Mouse (Mus musculus) heart, postnatal 0 days (tissue): ENCODE measurements around the gene Eif4g2. TPM values are rescaled to one million over a fixed set of nuclear protein-coding genes. Genes with fewer than 3 reads are reported as not detected.

Experiments
- ATAC-seq: fragments of 200-750 bp; cut with Nextera tagmentation; 2 replicates; pipeline ENCODE4 v1.8.0; 2017; ENCODE audit warnings: low read depth, moderate number of reproducible peaks, moderate library complexity; ENCODE audit not compliant: insufficient read depth
- DNase-seq: peaks from one replicate; pipeline ENCODE4 v3.0.0-alpha.2; 2016; ENCODE audit warnings: low spot score
- H3K27ac ChIP-seq: fragments of 300-500 bp; sonication (generic); 2 replicates; pipeline ENCODE4 v1.5.1; 2014; ENCODE audit warnings: low read depth, mild to moderate bottlenecking
- H3K27me3 ChIP-seq: fragments of 300-500 bp; sonication (generic); 2 replicates; pipeline ENCODE4 v1.6.1; 2014; ENCODE audit warnings: low read length, mixed read lengths; ENCODE audit not compliant: control insufficient read depth, insufficient read depth
- H3K36me3 ChIP-seq: fragments of 300-500 bp; sonication (generic); replicated peaks from 2 replicates; pipeline ENCODE4 v1.6.1; 2014; ENCODE audit warnings: low read length, mixed read lengths; ENCODE audit not compliant: control insufficient read depth, insufficient read depth
- H3K4me1 ChIP-seq: fragments of 300-500 bp; sonication (generic); 2 replicates; pipeline ENCODE4 v1.6.1; 2014; ENCODE audit warnings: antibody characterized with exemption; ENCODE audit not compliant: control insufficient read depth, insufficient read depth
- H3K4me2 ChIP-seq: fragments of 300-500 bp; sonication (generic); 2 replicates; pipeline ENCODE4 v1.6.1; 2014; ENCODE audit warnings: low read depth, mild to moderate bottlenecking, low read length, moderate library complexity
- H3K4me3 ChIP-seq: fragments of 300-500 bp; sonication (generic); 2 replicates; pipeline ENCODE4 v1.5.1; 2014; ENCODE audit warnings: low read depth, low read length
- H3K9ac ChIP-seq: fragments of 300-500 bp; sonication (generic); replicated peaks from 2 replicates; pipeline ENCODE4 v1.6.1; 2014; ENCODE audit warnings: low read depth, low read length, mixed read lengths
- H3K9me3 ChIP-seq: fragments of 300-500 bp; sonication (generic); replicated peaks from 2 replicates; pipeline ENCODE4 v1.6.1; 2016; ENCODE audit warnings: low read length; ENCODE audit not compliant: control insufficient read depth
- CTCF ChIP-seq: IDR thresholded peaks from 2 replicates; pipeline ENCODE4 v1.5.1; 2016; ENCODE audit warnings: antibody characterized with exemption, control low read depth, low read depth
- EP300 ChIP-seq: IDR thresholded peaks from 2 replicates; pipeline ENCODE4 v1.6.1; 2016; ENCODE audit warnings: antibody characterized with exemption, low read depth
- WGBS: fragments of 180-500 bp; shearing (Covaris S2); extraction: QIAGEN DNeasy Blood & Tissue Kit; methylation state at CpG from one replicate; pipeline ENCODE4 v1.1.7; 2014; 5-methylcytosine and 5-hydroxymethylcytosine counted together
- polyA plus RNA-seq: library from polyadenylated mRNA; unstranded; fragments of >200 nt; fragmentation: Nextera tagmentation; extraction: Ambion mirVana; gene quantifications from 2 replicates; pipeline ENCODE4 v1.2.1, GENCODE M21; 2015
- total RNA-seq: library from RNA; depleted of rRNA; stranded (reverse); fragments of >200 nt; gene quantifications from 2 replicates; pipeline ENCODE4 v1.2.3, GENCODE M21; 2014; ENCODE audit warnings: low replicate concordance

Eif4g2 gene
- total and polyA plus RNA-seq, 2 experiments from 2014 or later, result 422 to 470 TPM

DNA sequence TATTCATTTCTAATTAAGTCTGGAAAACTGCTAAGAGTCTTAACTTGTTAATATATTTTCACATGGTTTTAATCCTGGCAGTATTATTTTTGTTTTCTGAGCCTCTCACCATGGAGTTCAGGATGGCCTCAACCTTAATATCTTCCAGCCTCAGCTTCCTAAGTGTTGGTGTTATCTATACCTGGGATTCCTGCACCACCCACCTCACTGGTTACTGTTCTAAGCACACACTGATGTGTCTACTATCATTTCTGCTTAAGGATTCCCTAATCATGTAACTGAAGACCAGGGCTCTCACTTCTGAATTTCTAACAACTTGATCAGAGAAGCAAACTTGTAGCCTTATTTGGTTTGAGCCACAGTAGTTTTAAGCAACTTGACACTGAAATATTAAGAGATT, 2.3 kb upstream of the Eif4g2 start:
- no peaks in the 10 kb centered on the region for H3K27me3 ChIP-seq
- no peak overlapping the region for H3K4me2 ChIP-seq
- H3K9me3 ChIP-seq, result 0 out of 2 replicates have a peak, but pooled peaks cover 7% of the 10 kb centered on the region
- peaks cover 14% of the 10 kb centered on the region for H3K36me3 ChIP-seq
- DNase-seq (no peak), ATAC-seq (no peak)
- H3K9ac ChIP-seq, result no peak overlapping the region
- no peak for TF ChIP-seq CTCF
- no peak for TF ChIP-seq EP300
- peaks cover 11% of the 10 kb centered on the region for H3K4me1 ChIP-seq
- H3K27ac ChIP-seq, result no peak overlapping the region
- no peak overlapping the region for H3K4me3 ChIP-seq

DNA sequence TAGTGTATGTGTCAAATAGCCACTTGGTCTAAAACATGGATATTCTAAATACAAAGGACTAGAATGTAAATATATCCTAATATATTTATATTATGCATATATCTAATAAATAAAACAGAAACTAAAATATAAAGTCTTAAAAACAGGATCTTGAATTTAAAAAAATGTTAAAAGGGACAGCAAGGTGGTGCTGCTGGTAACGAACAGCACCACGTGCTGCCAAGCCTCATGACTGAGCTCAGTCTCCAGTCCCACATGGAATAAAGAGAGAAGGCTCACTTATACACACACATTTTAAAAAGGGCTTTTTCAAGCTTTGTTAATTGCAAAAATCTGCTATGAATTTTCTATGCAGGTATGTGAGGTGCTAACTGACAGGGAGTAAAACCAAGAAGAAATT, 1.6 kb upstream of the Eif4g2 start:
- DNase-seq (no peak), ATAC-seq (no peak)
- H3K36me3 ChIP-seq, result peaks cover 21% of the 10 kb centered on the region
- H3K4me3 ChIP-seq, result no peak overlapping the region
- no peak overlapping the region for H3K4me2 ChIP-seq
- H3K27ac ChIP-seq, result no peak overlapping the region
- WGBS, result 38% methylated on average over 2 of the region's 2 CpGs
- H3K9me3 ChIP-seq, result 0 out of 2 replicates have a peak, but pooled peaks cover 7% of the 10 kb centered on the region
- peaks cover 18% of the 10 kb centered on the region for H3K4me1 ChIP-seq
- no peak overlapping the region for H3K9ac ChIP-seq
- H3K27me3 ChIP-seq, result no peaks in the 10 kb centered on the region
- no peak for TF ChIP-seq EP300
- TF ChIP-seq CTCF, result no peak

DNA sequence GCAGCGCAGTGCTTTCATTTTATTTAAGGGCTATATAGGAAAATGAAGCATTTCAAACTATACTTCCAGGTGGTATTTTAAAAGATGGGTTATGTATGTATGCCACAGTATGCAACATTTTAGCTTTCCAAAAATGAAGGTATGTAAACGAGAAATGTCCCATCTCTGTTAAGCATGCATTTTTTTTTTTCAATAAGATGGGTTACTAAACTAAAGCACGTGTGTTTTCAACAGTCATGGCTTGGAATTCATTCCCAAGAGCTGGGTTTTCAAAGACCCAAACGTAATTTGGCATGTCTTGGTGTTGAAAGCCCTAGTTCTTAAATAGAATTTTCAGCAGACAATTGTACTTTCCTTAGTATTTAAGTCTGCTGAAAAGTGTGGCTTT, 897 bp upstream of the Eif4g2 start:
- DNase-seq, result peak; percentile 35
- Histone ChIP-seq H3K9ac (peak overlapping the region; percentile 79), H3K27ac (peak overlapping the region; percentile 100), H3K4me2 (peak overlapping the region; percentile 67), H3K36me3 (peaks cover 28% of the 10 kb centered on the region), H3K27me3 (no peaks in the 10 kb centered on the region), H3K4me1 (peaks cover 18% of the 10 kb centered on the region), H3K9me3 (0 out of 2 replicates have a peak, but pooled peaks cover 5% of the 10 kb centered on the region), H3K4me3 (peak overlapping the region; percentile 98)
- no peak for ATAC-seq
- TF ChIP-seq EP300, result no peak
- no peak for TF ChIP-seq CTCF
- WGBS, result 12% methylated on average over 4 of the region's 4 CpGs

DNA sequence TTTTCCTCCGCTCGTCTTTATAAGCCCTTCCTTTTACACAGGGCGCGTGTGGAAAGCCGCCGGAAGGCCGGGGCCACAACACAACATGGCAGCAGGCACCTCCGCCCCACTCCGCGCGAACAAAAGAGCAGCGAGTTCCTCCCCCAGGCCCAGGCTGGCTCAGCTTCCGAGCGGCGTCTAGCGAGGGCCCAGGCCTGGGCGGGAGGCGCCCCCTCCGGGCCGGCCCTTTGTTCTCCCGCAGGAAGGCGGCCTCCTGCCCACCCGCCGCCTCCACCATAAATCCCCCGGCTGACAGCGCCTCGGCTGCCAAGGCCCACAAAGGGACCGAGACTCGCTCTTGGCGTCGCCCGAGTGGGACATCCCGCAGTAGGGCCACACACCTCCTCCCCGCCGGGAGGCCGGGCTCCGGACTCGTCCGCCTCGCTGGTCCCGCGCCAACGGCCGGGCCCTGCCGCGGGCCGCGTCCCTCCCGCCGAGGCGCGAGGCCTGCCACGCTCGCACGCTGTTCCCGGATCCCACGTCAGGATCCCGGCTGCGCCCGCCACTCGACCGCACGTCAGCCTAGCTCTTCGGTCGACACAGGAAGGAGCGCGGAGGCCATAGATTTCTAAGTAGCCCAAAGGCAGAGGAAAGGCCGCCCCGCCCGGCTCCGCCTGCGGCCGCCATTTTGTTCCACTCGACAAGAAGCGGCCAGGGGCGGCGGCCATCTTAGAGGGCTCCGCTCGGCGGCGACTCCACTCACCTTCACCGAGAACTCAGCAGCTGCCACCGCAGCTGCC, 598 bp downstream of the Eif4g2 start:
- no peaks in the 10 kb centered on the region for H3K27me3 ChIP-seq
- ATAC-seq (peak; percentile 74), DNase-seq (peak; percentile 88)
- H3K4me1 ChIP-seq, result peaks cover 22% of the 10 kb centered on the region
- under 1% methylated on average over 78 of the region's 83 CpGs for WGBS
- H3K4me2 ChIP-seq, result peak overlapping the region; percentile 79
- peaks cover 43% of the 10 kb centered on the region for H3K36me3 ChIP-seq
- no peak for TF ChIP-seq EP300
- TF ChIP-seq CTCF, result no peak
- peak overlapping the region; percentile 99 for H3K9ac ChIP-seq
- H3K27ac ChIP-seq, result peak overlapping the region; percentile 100
- peak overlapping the region; percentile 98 for H3K4me3 ChIP-seq
- no peaks in the 10 kb centered on the region for H3K9me3 ChIP-seq

DNA sequence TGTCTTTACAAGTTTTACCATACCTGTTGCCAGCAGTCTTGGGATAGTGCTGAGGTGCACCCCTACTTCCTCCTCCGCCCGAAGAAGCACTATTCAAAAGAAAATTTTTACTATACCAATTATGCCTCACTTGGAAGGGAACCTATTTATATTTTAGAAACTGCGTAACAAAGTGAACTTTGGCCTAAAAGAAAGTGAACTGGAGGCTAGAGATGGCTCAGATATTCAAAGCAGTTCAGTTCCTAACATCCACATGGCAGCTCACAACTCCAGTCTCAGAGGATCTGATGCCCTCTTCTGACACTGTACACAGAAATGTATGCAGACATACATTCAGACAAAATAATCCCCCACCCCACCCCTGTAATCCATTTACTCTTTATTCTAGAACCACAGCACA, 2.0 kb downstream of the Eif4g2 start:
- no peak overlapping the region for H3K27ac ChIP-seq
- no peaks in the 10 kb centered on the region for H3K9me3 ChIP-seq
- H3K9ac ChIP-seq, result peak overlapping the region; percentile 99; the same call in 1 of the 2 replicates
- peaks cover 57% of the 10 kb centered on the region for H3K36me3 ChIP-seq
- TF ChIP-seq CTCF, result no peak
- TF ChIP-seq EP300, result no peak
- WGBS, result 81% methylated on average over 3 of the region's 3 CpGs
- H3K4me3 ChIP-seq, result peak overlapping the region; percentile 98
- peaks cover 22% of the 10 kb centered on the region for H3K4me1 ChIP-seq
- ATAC-seq (no peak), DNase-seq (peak; percentile 5)
- no peaks in the 10 kb centered on the region for H3K27me3 ChIP-seq
- peak overlapping the region; percentile 79 for H3K4me2 ChIP-seq
